Mouse (Mus musculus) megakaryocyte, embryonic 14.5 days (primary cell): ENCODE data around the gene Brdt.

Source experiments
- FLI1 ChIP-seq: IDR thresholded peaks from 2 replicates; pipeline ENCODE4 v1.6.1; 2012; ENCODE audit warnings: low read length, inconsistent platforms, mixed read lengths
- GATA1 ChIP-seq: IDR thresholded peaks from 3 replicates; pipeline ENCODE4 v1.6.1; 2012; ENCODE audit warnings: mixed read lengths, low read length, inconsistent platforms, borderline replicate concordance

GRCm38 (mm10) chr5:107410305-107410704 is 79.3 kb downstream of the Brdt start:
- TF ChIP-seq GATA1 (no peak), FLI1 (no peak)
